Mouse (Mus musculus) erythroblast, adult 5-6 weeks (primary cell): ENCODE results near the gene Sptbn1. TPM values are rescaled to one million over a fixed set of nuclear protein-coding genes. Genes with fewer than 3 reads are reported as not detected.
"Not testable (repeated sequence)": the region's sequence is repeated elsewhere in the genome, so short reads cannot be mapped to it uniquely, and the experiment has no call there.

Experiments
- ATAC-seq: replicated peaks from 2 replicates; pipeline ENCODE4 v1.8.0; 2016; ENCODE audit warnings: moderate number of reproducible peaks, mild to moderate bottlenecking, moderate TSS enrichment, inconsistent platforms; ENCODE audit not compliant: poor library complexity, low FRiP score, severe bottlenecking
- total RNA-seq, 2 experiments: library from RNA; stranded (forward) in 1 of 2; stranded (reverse) in 1 of 2; fragments of 150-400 nt in 1 of 2; fragments of 200-764, 138-1000 nt in 1 of 2; gene quantifications; 2 replicates each; pipeline versions ENCODE4 v1.2.3 to v1.2.4; 2015 to 2017; ENCODE audit warnings: low replicate concordance in 2 of 2

Gene Sptbn1
- total RNA-seq, 2 experiments from 2014 or later: 27.8 to 28.4 TPM

- ATAC-seq: no peak
Measured at GRCm38 (mm10) chr11:30257085-30257484, 10.9 kb downstream of the Sptbn1 start.

- ATAC-seq: no peak
Measured at GRCm38 (mm10) chr11:30256491-30256890, 11.5 kb downstream of the Sptbn1 start.

DNA sequence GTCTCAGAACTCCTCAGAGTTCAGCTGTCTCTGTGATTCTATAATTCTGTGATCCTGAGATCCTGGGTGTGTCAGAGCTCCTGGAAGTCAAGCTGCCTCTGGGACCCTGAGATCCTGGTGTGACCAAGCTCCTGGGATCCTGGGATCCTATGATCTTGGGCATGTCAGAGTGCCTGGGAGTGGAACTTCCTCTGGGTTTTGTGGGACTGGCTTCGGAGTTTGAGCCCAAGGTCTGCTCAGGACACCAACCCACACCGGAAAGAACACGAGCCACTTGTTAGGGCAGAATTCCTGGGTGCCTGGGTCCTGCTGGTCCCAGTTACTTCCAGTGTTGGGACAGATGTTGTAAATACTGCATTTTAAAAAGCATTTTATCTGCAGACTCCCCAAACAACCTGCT lies 12.8 kb downstream of the Sptbn1 start:
- ATAC-seq: not testable (repeated sequence)

GRCm38 (mm10) chr11:30251294-30251904 lies 16.6 kb downstream of the Sptbn1 start:
- no peak for ATAC-seq

DNA sequence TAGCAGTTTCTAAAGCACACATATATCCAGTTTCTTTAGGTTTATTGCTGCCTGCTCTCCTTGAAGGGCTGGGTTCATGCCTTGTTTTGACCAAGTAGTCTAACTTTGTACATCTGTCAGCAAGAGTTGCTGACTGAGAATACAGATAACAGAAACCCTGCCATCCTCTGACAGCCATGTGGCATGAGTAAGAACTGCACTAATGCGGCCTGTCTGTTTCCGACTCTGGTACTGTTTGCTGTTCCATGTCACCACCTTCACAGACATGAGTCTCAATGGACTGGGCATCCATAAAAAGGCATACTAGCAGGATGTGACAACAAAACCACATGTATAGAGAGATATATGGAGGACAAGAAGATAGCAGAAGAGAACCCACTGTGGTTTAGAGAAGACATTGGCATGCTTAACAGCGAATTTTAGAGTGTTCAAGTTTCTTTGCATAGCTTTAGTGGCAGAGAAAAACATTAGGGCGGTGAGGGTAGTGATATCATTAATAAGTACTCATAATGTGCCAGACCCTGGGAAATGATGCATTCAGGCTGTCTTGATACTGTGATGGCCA lies 18.4 kb downstream of the Sptbn1 start:
- no peak for ATAC-seq

DNA sequence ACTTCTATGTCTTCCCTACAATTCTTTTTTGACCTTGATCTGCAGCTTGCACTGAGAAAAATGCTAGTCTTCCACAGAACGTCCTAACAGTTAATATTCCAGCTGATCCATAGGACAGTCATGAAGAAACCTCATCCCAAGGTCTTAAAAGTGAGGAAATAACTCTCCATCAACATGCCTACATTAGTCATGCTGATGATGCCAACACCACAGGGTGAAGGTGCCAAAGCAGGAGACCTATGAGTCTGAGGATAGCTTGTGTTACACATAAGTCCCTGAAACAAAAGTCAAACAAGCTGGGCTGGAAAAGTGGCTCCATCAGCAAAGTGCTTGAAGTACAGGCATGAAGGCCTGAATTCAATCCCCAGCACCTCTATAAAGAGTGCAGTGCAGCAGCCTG lies 20.9 kb downstream of the Sptbn1 start:
- no peak for ATAC-seq

GRCm38 (mm10) chr11:30246161-30246560 lies 21.8 kb downstream of the Sptbn1 start:
- ATAC-seq: no peak

DNA sequence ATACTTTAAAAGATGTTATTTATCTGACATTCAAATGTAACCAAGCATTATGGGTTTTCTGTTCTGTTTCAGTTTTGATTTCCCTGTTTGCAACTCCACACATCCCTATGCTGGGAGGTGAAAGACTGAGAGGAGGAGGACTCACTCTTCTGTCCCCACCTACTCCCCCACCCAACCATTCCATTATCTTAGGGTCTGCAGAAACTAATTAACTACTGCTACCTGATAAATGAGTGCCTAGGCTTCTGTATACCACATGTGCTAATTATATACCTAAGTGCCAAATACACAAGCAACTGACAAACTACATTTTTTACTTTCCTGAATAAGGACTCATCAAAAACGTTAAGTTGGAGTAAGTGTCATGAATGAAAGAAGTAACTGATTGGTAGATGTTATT lies 23.8 kb downstream of the Sptbn1 start:
- no peak for ATAC-seq

DNA sequence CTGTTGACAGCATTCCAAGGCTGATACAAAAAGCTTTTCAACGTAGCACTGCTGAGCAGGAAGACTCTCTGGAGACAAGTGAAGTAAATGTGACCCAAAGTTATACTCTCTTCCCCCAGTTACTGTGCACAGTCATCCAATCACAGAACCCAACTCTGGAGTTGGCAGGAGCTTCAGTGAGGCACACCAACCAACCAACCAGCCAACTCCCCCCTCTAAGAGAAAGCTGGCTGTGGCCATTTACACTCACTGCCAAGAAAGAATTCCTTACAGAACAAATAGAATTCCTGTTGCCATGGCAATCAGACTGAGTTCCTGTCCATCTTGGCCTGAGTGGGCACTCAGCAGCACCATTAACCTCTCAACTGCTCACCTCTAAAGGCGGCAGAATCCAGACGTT lies 24.4 kb downstream of the Sptbn1 start:
- ATAC-seq: no peak

- no peak for ATAC-seq
Measured at GRCm38 (mm10) chr11:30240861-30241260, 27.1 kb downstream of the Sptbn1 start.

GRCm38 (mm10) chr11:30237960-30238359 lies 30.0 kb downstream of the Sptbn1 start:
- ATAC-seq: no peak

GRCm38 (mm10) chr11:30236681-30237242 lies 31.2 kb downstream of the Sptbn1 start:
- no peak for ATAC-seq

DNA sequence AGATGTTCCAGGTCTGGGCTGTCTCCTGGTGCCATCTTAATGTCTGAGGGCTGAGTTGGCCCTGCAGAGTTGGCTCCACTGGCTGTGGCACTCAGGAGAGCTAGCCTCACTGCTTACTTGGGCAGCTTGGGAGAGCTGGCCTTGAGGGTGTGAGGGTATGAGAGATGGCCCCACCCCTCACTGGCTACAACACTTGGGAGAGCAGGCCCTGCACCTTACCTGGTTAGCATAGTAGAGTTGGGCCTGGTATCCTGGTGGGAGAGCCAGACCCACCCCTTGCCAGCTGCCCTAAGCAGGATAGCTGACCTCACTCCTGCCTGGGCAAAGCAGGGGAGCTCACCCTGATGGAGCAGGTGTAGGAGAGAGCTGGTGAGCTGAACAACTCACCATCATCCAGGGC lies 32.3 kb downstream of the Sptbn1 start:
- ATAC-seq: no peak

GRCm38 (mm10) chr11:30235218-30235617 lies 32.8 kb downstream of the Sptbn1 start:
- no peak for ATAC-seq

- ATAC-seq: no peak
Measured at GRCm38 (mm10) chr11:30233946-30234345, 34.0 kb downstream of the Sptbn1 start.

DNA sequence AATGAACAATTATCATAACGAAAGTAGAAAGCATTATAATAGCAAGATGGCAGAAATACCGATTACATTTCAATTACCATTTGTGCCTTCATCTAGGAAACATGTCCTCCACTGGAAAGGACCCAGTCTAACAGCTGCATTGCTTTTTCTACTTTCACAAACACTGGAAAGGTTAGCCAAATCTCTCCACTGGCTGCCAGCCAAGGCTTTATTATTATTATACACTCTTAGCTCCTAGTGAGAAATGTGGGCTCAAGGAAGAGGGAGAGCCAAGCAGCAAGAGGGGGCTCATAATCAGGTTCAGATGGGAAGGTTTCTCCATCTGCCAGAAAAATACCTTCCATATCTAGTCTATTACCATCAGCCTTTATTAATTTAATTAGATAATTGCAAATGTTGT lies 35.9 kb downstream of the Sptbn1 start:
- no peak for ATAC-seq

DNA sequence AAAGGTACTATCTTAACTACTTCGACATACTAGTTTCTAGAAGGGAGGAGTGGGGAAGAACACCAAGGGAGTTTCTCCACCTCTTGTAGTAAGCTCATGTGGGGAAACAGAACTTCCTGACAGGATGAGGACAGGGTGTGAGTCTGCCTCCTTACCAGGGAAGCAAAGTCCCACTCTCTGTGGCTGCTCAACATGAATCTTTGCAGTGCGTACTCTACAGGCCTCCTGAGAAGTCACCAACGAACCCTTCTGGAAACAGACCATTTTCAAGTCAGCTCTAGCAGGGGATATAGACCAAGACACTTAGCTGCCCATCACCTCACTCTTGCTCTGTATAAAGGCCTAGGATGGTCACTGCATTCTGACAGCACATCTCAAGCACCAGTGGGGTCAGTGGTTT lies 36.6 kb downstream of the Sptbn1 start:
- ATAC-seq: no peak

DNA sequence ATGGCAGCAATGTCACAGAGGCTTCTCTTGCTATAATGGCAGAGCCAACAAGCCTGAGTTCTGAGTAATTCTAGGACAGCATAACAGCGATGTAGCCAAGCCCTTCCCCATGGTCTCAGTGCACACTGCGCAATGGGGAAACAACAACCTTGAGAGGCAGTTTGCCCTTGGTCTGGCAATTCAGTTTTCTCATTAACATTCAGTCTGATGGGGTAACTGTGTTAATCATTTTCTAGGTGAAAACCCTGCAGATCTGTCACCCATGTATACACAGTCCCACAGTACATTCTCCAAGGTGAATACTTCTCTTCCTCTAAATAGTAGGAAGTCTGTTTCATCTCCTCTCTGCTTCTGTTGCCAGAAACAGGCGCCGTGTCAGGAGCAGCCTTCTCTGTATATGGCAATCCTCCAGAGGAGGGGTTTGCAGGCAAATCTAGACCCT lies 37.6 kb downstream of the Sptbn1 start:
- no peak for ATAC-seq

DNA sequence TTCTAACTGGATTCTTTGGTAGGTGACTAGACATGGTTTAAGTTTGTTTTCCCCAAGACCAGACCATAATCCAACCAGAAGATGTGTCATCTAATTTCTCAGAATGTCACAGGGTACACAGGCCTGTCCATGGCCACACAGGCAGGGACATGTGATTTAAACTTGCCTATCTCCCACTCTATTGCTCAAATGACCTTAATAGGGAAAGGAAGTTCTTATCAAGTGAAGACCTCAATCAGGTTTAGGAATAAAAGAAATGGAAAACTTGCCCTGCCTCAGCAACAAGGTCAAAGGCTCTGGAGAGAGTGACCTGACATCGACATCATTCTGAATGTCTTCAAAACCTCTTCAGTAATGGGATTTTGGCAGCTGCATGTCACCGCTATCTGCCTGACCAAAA lies 41.2 kb downstream of the Sptbn1 start:
- no peak for ATAC-seq

- no peak for ATAC-seq
Measured at GRCm38 (mm10) chr11:30224599-30224998, 43.4 kb downstream of the Sptbn1 start.

- no peak for ATAC-seq
Measured at GRCm38 (mm10) chr11:30222636-30223035, 45.3 kb downstream of the Sptbn1 start.

DNA sequence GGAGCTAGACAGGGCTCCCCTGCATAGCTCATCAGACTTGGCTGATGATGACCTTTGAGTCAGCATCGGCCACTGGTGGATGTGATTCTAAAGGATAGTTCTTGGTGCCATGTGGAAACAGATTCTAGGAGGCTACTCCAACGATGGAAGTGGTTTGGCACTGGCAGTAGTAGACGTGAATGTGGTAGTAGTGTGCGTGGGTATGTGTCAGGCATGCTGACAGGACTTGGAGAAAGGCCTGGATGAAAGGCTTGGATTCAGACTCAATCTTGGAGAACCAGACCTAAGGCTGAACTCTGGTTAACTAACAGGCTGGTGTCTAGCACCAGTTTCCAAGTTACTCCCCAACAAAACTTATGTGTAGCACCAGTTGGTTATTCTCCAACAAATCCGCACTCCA lies 46.9 kb downstream of the Sptbn1 start:
- no peak for ATAC-seq
